Mouse (Mus musculus) CH12.LX (cell line): ENCODE data around the gene Ifi35. TPM values are rescaled to one million over a fixed set of nuclear protein-coding genes. Genes with fewer than 3 reads are reported as not detected.
"Not testable (repeated sequence)": the region's sequence is repeated elsewhere in the genome, so short reads cannot be mapped to it uniquely, and the experiment has no call there.

ENCODE experiments used
- DNase-seq: peaks from one replicate; pipeline ENCODE4 v3.0.0-alpha.2; 2013; ENCODE audit errors: extremely low read depth
- H3K27ac ChIP-seq: 2 replicates; pipeline ENCODE4 v1.5.1; 2012; ENCODE audit warnings: low read depth, mild to moderate bottlenecking, control low read depth, moderate library complexity; ENCODE audit not compliant: insufficient read depth
- H3K27me3 ChIP-seq: replicated peaks from 2 replicates; pipeline ENCODE3; 2012; ENCODE audit warnings: inconsistent platforms
- H3K36me3 ChIP-seq, 2 experiments: replicated peaks in 1 of 2; 2 replicates each; pipeline versions ENCODE3 to v1.6.1; 2012; ENCODE audit warnings: inconsistent platforms in 1 of 2, low read length in 1 of 2, mild to moderate bottlenecking in 1 of 2, mixed read lengths in 1 of 2, moderate library complexity in 1 of 2; ENCODE audit not compliant: control insufficient read depth in 1 of 2, insufficient read depth in 1 of 2
- H3K4me1 ChIP-seq, 2 experiments: 2 replicates each; pipeline ENCODE4 v1.6.1; 2012; ENCODE audit warnings: inconsistent platforms in 1 of 2, moderate library complexity in 1 of 2; ENCODE audit not compliant: insufficient read depth in 2 of 2, control insufficient read depth in 1 of 2
- H3K4me2 ChIP-seq: 2 replicates; pipeline ENCODE4 v1.6.1; 2012; ENCODE audit warnings: low read depth, mild to moderate bottlenecking, control low read depth; ENCODE audit not compliant: poor library complexity, insufficient read depth, severe bottlenecking
- H3K4me3 ChIP-seq, 3 experiments: fragments of 150-350 bp in 1 of 3; sonication (generic) in 1 of 3; replicated peaks in 1 of 3; 2 replicates each; pipeline versions ENCODE3 to v1.5.1; 2011 to 2012; ENCODE audit warnings: low read depth in 2 of 3, low read length in 2 of 3, mild to moderate bottlenecking in 2 of 3, moderate library complexity in 2 of 3, control low read depth in 1 of 3, improper control_type of control experiment in 1 of 3, inconsistent platforms in 1 of 3, mixed read lengths in 1 of 3; ENCODE audit not compliant: poor library complexity in 1 of 3
- H3K79me2 ChIP-seq: replicated peaks from 2 replicates; pipeline ENCODE4 v1.6.1; 2012; ENCODE audit warnings: mild to moderate bottlenecking, moderate library complexity; ENCODE audit not compliant: control insufficient read depth, poor library complexity, insufficient read depth, severe bottlenecking; ENCODE audit errors: extremely low read depth
- H3K9ac ChIP-seq: 2 replicates; pipeline ENCODE4 v1.6.1; 2012; ENCODE audit warnings: low read depth, mild to moderate bottlenecking, control low read depth, moderate library complexity; ENCODE audit not compliant: insufficient read depth
- H3K9me3 ChIP-seq: replicated peaks from 2 replicates; pipeline ENCODE3; 2012; ENCODE audit warnings: low read length, inconsistent platforms, mixed read lengths
- CTCF ChIP-seq, 2 experiments: IDR thresholded peaks in 1 of 2; conservative IDR thresholded peaks in 1 of 2; 2 replicates each; pipeline ENCODE4 v1.5.1; 2011 to 2012; ENCODE audit warnings: low read depth in 2 of 2, low read length in 2 of 2, improper control_type of control experiment in 1 of 2, inconsistent platforms in 1 of 2, mild to moderate bottlenecking in 1 of 2, moderate library complexity in 1 of 2
- EP300 ChIP-seq: IDR thresholded peaks from 2 replicates; pipeline ENCODE4 v1.6.1; 2011; ENCODE audit warnings: low read length, improper control_type of control experiment
- IRF4 ChIP-seq: IDR thresholded peaks from 2 replicates; pipeline ENCODE4 v1.6.1; 2014; ENCODE audit warnings: low read depth, mild to moderate bottlenecking, inconsistent platforms, low read length, improper control_type of control experiment
- JUN ChIP-seq: IDR thresholded peaks from 2 replicates; pipeline ENCODE4 v1.6.1; 2011; ENCODE audit warnings: low read depth, mild to moderate bottlenecking, low read length, improper control_type of control experiment, moderate library complexity; ENCODE audit not compliant: insufficient read depth
- JUND ChIP-seq: conservative IDR thresholded peaks from 2 replicates; pipeline ENCODE4 v1.6.1; 2011; ENCODE audit warnings: low read depth, low read length, improper control_type of control experiment
- KAT2A ChIP-seq: IDR thresholded peaks from 2 replicates; pipeline ENCODE4 v1.6.1; 2012; ENCODE audit warnings: low read length, improper control_type of control experiment, inconsistent platforms; ENCODE audit not compliant: insufficient replicate concordance
- MAX ChIP-seq: IDR thresholded peaks from 2 replicates; pipeline ENCODE4 v1.6.1; 2011; ENCODE audit warnings: low read length, improper control_type of control experiment
- MXI1 ChIP-seq: IDR thresholded peaks from 2 replicates; pipeline ENCODE4 v1.6.1; 2011; ENCODE audit warnings: mild to moderate bottlenecking, low read depth, low read length, improper control_type of control experiment
- NRF1 ChIP-seq: IDR thresholded peaks from 2 replicates; pipeline ENCODE4 v1.6.1; 2014; ENCODE audit warnings: low read depth, mild to moderate bottlenecking, inconsistent platforms, low read length, improper control_type of control experiment, moderate library complexity
- POLR2AphosphoS2 ChIP-seq: IDR thresholded peaks from 2 replicates; pipeline ENCODE4 v1.6.1; 2011; ENCODE audit warnings: low read depth, low read length, improper control_type of control experiment
- TBP ChIP-seq: conservative IDR thresholded peaks from 2 replicates; pipeline ENCODE4 v1.6.1; 2011; ENCODE audit warnings: low read depth, low read length, improper control_type of control experiment
- TCF12 ChIP-seq: IDR thresholded peaks from 2 replicates; pipeline ENCODE4 v1.6.1; 2014; ENCODE audit warnings: low read depth, mild to moderate bottlenecking, inconsistent platforms, low read length, improper control_type of control experiment
- UBTF ChIP-seq: IDR thresholded peaks from 2 replicates; pipeline ENCODE4 v1.6.1; 2012; ENCODE audit warnings: low read depth, mild to moderate bottlenecking, inconsistent platforms, low read length, improper control_type of control experiment, moderate library complexity
- USF2 ChIP-seq: conservative IDR thresholded peaks from 2 replicates; pipeline ENCODE4 v1.6.1; 2011; ENCODE audit warnings: low read depth, low read length, improper control_type of control experiment
- ZC3H11A ChIP-seq: IDR thresholded peaks from 2 replicates; pipeline ENCODE4 v1.6.1; 2012; ENCODE audit warnings: low read depth, mild to moderate bottlenecking, inconsistent platforms, low read length, improper control_type of control experiment
- ZKSCAN1 ChIP-seq: IDR thresholded peaks from 2 replicates; pipeline ENCODE4 v1.6.1; 2012; ENCODE audit warnings: low read depth, inconsistent platforms, low read length, improper control_type of control experiment, borderline replicate concordance
- ZNF384 ChIP-seq: IDR thresholded peaks from 2 replicates; pipeline ENCODE4 v1.6.1; 2012; ENCODE audit warnings: low read depth, low read length, improper control_type of control experiment, inconsistent platforms
- dilution Hi-C: fragments of 300-500 bp; cut with MboI; formaldehyde crosslinking; loops from 2 replicates; pipeline ENCODE4 v1.14.3; 2020; ENCODE audit warnings: low sequenced_read_pairs; ENCODE audit not compliant: extremely low pct_unique_long_range_greater_than_20kb, extremely low pct_ligation_motif_present
- in situ Hi-C: fragments of 300-500 bp; cut with MboI; formaldehyde crosslinking; loops from 3 replicates; pipeline ENCODE4 v1.14.3; 2019; ENCODE audit warnings: low sequenced_read_pairs, low pct_ligation_motif_present, low pct_unique_long_range_greater_than_20kb, mixed read lengths
- polyA plus RNA-seq: library from polyadenylated mRNA; unstranded; fragments of >175 nt; gene quantifications from 2 replicates; pipeline ENCODE4 v1.2.1, GENCODE M21; 2012; ENCODE audit warnings: low read depth; ENCODE audit not compliant: insufficient read length
- total RNA-seq, 2 experiments: library from RNA; depleted of rRNA; stranded (reverse); fragments of 300-350 nt in 1 of 2; fragments of >200 nt in 1 of 2; gene quantifications; 2 replicates each; pipeline ENCODE4 v1.2.3; 2012 to 2014

Ifi35 gene
- total and polyA plus RNA-seq, 3 experiments = 49.3 to 79.1 (median 63.7) TPM

- H3K27ac ChIP-seq, DNase-seq, dilution Hi-C loops, H3K9me3 ChIP-seq, H3K9ac ChIP-seq, in situ Hi-C loops, H3K36me3 ChIP-seq, H3K4me3 ChIP-seq, H3K79me2 ChIP-seq, H3K4me2 ChIP-seq: not testable (repeated sequence)
- H3K4me1 ChIP-seq = peaks cover 6 to 25% of the 10 kb centered on the region in 2 experiments
- peaks cover 14% of the 10 kb centered on the region for H3K27me3 ChIP-seq
- TF ChIP-seq EP300 (peak; percentile 47; the same call in 1 of the 2 replicates), IRF4 (0 out of 2 replicates have a peak, but pooled peaks have one; percentile 46), ZNF384 (peak; percentile 88)
Observed at GRCm38 (mm10) chr11:101473686-101474085, 25.5 kb downstream of the Ifi35 start.

- TF ChIP-seq JUN (no peak), MXI1 (no peak), UBTF (no peak), TCF12 (no peak), TBP (no peak), NRF1 (no peak), POLR2AphosphoS2 (no peak), KAT2A (no peak), ZKSCAN1 (no peak), CTCF (conservative IDR thresholded peaks at IDR 0.05 in 1 of 2, IDR thresholded peaks at IDR 0.05 in 1 of 2; ENCODE audit: low read depth in 2 of 2, low read length in 2 of 2) (no peak), USF2 (no peak), MAX (no peak), ZC3H11A (no peak), IRF4 (no peak), JUND (no peak)
- Histone ChIP-seq H3K4me3 (no peak overlapping the region), H3K27me3 (peaks cover 10% of the 10 kb centered on the region), H3K9me3 (no peaks in the 10 kb centered on the region), H3K79me2 (no peaks in the 10 kb centered on the region), H3K4me2 (no peak overlapping the region), H3K4me1 (peaks cover 11 to 22% of the 10 kb centered on the region in 2 experiments), H3K9ac (no peak overlapping the region), H3K36me3 (no peaks in the 10 kb centered on the region), H3K27ac (no peak overlapping the region)
- dilution Hi-C loops = no loop called here
- in situ Hi-C loops = no loop called here
- DNase-seq = no peak
Observed at GRCm38 (mm10) chr11:101474298-101474697, 26.1 kb downstream of the Ifi35 start.

GRCm38 (mm10) chr11:101476361-101476760 is 28.2 kb downstream of the Ifi35 start:
- dilution Hi-C loops, H3K27me3 ChIP-seq, H3K4me3 ChIP-seq, H3K9me3 ChIP-seq, H3K9ac ChIP-seq, H3K36me3 ChIP-seq, H3K79me2 ChIP-seq, in situ Hi-C loops, H3K27ac ChIP-seq, DNase-seq, H3K4me2 ChIP-seq: not testable (repeated sequence)
- peaks cover 12 to 22% of the 10 kb centered on the region in 2 experiments for H3K4me1 ChIP-seq
